Mouse (Mus musculus) ovary, adult 18-20 months (tissue): ENCODE measurements around the gene Ankrd54.
"Not testable (repeated sequence)": the region's sequence is repeated elsewhere in the genome, so short reads cannot be mapped to it uniquely, and the experiment has no call there.

Experiments used
- DNase-seq: peaks from one replicate; pipeline ENCODE4 v3.0.0; 2022; ENCODE audit warnings: low spot score, mixed read lengths

The Ankrd54 gene

DNA sequence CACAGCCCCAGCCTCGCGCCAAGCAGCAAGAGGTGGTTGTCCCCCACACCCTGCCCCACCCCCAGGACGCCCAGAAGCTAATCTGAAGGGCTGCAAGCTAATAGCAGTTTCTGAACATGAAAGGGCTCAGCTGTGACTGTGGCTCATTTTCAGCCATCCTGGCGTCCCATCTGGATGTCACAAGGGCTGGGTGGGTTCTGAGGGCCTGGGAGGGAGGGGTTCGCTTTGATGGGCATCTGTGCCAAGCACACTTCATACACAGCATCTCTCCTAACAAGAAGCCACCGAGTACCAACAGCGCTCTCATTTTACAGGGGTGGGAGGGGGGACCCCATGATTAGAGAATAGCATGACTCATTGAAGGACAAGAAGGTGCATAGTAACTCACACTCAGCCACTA is 49.3 kb downstream of the Ankrd54 start:
- DNase-seq = no peak

DNA sequence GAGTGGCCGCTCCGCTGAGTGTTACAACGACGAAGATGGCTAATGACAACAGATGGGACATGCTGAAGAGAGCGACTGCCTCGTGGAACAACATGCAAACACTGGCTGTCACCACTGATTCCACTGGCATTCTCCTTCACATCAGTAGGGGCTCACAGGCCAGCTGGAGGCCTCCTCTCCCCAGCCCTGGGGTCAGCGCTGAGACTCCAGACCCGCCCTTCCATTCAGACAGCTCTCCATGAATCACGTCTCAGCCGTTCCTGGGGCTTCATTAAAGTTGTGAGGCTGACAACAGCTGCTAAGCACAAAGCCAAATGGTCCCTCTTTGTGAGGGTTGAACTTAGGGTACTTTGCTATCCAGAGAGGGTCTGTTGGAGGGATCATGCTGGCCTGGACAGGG is 51.1 kb downstream of the Ankrd54 start:
- no peak for DNase-seq

GRCm38 (mm10) chr15:79009734-79010133 is 53.0 kb downstream of the Ankrd54 start:
- no peak for DNase-seq

- DNase-seq = not testable (repeated sequence)
Measured at GRCm38 (mm10) chr15:79007836-79008235, 54.9 kb downstream of the Ankrd54 start.

- no peak for DNase-seq
Measured at GRCm38 (mm10) chr15:79007059-79007458, 55.6 kb downstream of the Ankrd54 start.

- no peak for DNase-seq
Measured at GRCm38 (mm10) chr15:79006638-79007037, 56.1 kb downstream of the Ankrd54 start.

DNA sequence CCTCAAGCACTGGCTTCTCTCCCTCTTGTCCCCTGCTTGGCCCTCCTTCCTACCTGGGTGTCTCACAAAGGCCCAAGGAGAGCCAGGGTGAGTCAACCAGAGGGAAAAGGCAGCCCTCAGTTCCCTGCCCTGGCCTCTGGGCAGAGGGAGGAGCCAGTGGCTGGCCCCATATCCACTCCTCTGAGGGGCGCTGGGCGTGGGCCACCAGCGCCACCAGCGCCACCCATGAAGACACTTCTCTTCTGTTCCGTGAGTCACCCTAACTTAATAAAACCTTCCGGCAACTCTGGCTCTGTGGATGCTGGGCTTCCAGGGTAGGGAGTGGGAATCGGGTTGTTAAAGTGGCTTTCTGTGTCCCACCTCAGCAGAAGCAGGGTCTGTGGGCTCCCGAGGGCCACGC is 57.1 kb downstream of the Ankrd54 start:
- no peak for DNase-seq
